Mouse (Mus musculus) lung, embryonic 14.5 days (tissue): Measurements from ENCODE around the gene Gm20816. TPM values are rescaled to one million over a fixed set of nuclear protein-coding genes. Genes with fewer than 3 reads are reported as not detected.
"Not testable (repeated sequence)": the region's sequence is repeated elsewhere in the genome, so short reads cannot be mapped to it uniquely, and the experiment has no call there.

Experiments
- ATAC-seq: fragments of 200-750 bp; cut with Nextera tagmentation; 2 replicates; pipeline ENCODE4 v1.8.0; 2017; ENCODE audit warnings: mild to moderate bottlenecking, moderate TSS enrichment, moderate library complexity; ENCODE audit not compliant: insufficient read depth
- DNase-seq: peaks from one replicate; pipeline ENCODE4 v3.0.0-alpha.2; 2015
- H3K27ac ChIP-seq: fragments of 300-500 bp; sonication (generic); 2 replicates; pipeline ENCODE4 v1.5.1; 2014; ENCODE audit warnings: low read depth, mild to moderate bottlenecking, moderate library complexity
- H3K27me3 ChIP-seq: fragments of 300-500 bp; sonication (generic); 2 replicates; pipeline ENCODE4 v1.6.1; 2014; ENCODE audit warnings: low read length, control low read depth; ENCODE audit not compliant: insufficient read depth
- H3K36me3 ChIP-seq: fragments of 300-500 bp; sonication (generic); 2 replicates; pipeline ENCODE4 v1.6.1; 2014; ENCODE audit warnings: control low read depth; ENCODE audit not compliant: insufficient read depth
- H3K4me1 ChIP-seq: fragments of 300-500 bp; sonication (generic); 2 replicates; pipeline ENCODE4 v1.6.1; 2014; ENCODE audit warnings: antibody characterized with exemption, control low read depth; ENCODE audit not compliant: insufficient read depth
- H3K4me2 ChIP-seq: fragments of 300-500 bp; sonication (generic); 2 replicates; pipeline ENCODE4 v1.6.1; 2014; ENCODE audit warnings: mild to moderate bottlenecking
- H3K4me3 ChIP-seq: fragments of 300-500 bp; sonication (generic); 2 replicates; pipeline ENCODE4 v1.5.1; 2014; ENCODE audit warnings: low read depth, low read length
- H3K9ac ChIP-seq: fragments of 300-500 bp; sonication (generic); 2 replicates; pipeline ENCODE4 v1.6.1; 2014
- H3K9me3 ChIP-seq: fragments of 300-500 bp; sonication (generic); 2 replicates; pipeline ENCODE4 v1.6.1; 2016; ENCODE audit warnings: low read depth, low read length, control low read depth
- WGBS: fragments of 180-500 bp; shearing (Covaris S2); extraction: QIAGEN DNeasy Blood & Tissue Kit; methylation state at CpG from one replicate; pipeline ENCODE4 v1.1.7; 2014; 5-methylcytosine and 5-hydroxymethylcytosine counted together
- polyA plus RNA-seq: library from polyadenylated mRNA; unstranded; fragments of >200 nt; fragmentation: Nextera tagmentation; extraction: Ambion mirVana; gene quantifications from 2 replicates; pipeline ENCODE4 v1.2.1, GENCODE M21; 2014

Gm20816 gene
- polyA plus RNA-seq, result not detected in 2 replicates

- H3K36me3 ChIP-seq, H3K4me2 ChIP-seq, DNase-seq, H3K27ac ChIP-seq, ATAC-seq, H3K4me1 ChIP-seq, H3K27me3 ChIP-seq, H3K9ac ChIP-seq, H3K4me3 ChIP-seq, H3K9me3 ChIP-seq: not testable (repeated sequence)
- no CpG with 5 or more reads among the region's 3 CpGs for WGBS
These were observed at the start of gene Gm20816 for GRCm38 (mm10) chrY:68537655-68538054. TSS of gene Gm20816 (plus strand) at chrY:68537955.

Other genes with a start within 250 kb of the Gm20816 start
- gene Gm20937, start 243.1 kb upstream of the Gm20816 start, polyA plus RNA-seq, result not detected in 2 replicates